Mouse (Mus musculus) adipocyte (in vitro differentiated cells): ENCODE results near the gene Ddx23.

Experiments used
- DNase-seq: peaks from one replicate; pipeline ENCODE4 v3.0.0-alpha.2; 2016; ENCODE audit warnings: low spot score

The Ddx23 gene

DNA sequence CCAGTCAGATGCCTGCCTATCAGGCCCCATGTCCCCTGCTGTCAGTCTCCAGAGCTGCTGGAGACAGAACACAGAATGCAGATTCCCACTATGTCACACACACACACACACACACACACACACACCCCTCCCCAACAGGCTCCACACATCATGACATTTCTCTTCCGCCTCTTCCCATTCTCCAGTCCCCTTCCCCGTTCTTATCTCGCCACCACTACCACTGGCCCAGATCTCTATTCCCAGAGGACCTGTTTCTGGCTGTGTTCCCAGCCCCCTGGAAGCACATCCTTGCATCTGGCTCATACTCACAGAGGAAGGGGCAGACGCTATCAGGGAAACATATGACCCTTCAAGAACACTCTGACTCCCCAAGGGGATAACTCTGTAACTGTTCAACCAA lies 55.1 kb downstream of the Ddx23 start:
- DNase-seq, result peak; percentile 74

GRCm38 (mm10) chr15:98606739-98607138 lies 56.0 kb downstream of the Ddx23 start:
- DNase-seq, result no peak

DNA sequence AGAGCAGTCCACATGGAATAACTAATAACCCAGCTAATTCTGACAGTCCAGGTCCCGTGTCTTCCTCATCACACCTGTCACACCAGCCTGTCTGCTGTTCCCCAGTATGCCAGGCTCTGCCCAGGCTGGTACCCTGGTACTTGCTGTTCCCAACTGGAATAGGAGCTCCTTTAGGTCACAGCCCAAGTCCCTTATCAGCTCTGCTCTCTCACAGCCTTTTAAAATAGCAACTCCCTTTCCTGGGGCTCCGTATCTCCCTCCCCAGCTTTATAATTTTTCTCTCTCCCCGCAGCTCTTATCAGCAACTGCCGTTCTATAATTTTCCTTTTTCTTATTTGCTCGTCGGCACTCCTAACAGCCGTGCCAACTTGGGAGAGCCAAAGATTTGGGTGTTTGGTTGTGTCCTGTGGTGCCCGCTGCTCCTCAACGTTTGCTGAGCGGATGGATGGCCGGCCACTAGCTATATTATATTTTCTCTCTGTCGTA lies 56.6 kb downstream of the Ddx23 start:
- DNase-seq, result no peak

DNA sequence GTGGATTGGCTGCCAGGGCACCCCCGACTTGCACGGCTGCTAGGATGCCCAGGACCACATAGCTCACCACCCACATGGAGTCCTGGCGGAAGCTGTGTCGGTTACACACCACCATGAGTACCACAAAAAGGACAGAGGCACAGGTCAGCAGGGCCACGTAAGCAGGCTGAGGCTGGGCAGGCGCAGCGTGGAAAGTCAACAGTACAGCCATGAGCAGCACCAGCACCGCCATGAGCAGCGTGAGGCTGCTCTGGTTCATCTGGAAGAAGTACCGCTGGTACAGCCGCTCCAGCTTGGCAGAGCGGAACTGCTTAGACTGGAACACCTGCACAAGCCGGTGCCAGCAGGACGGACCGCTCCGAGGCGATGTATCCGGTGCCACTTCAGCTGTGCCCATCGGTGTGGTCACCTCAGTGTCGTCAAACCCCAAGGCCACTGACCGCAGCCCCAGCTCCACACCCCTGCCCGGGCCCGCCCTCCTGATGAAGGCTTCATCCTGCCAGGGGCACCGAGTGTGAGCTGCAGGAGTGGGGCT lies 58.6 kb downstream of the Ddx23 start:
- DNase-seq, result no peak

DNA sequence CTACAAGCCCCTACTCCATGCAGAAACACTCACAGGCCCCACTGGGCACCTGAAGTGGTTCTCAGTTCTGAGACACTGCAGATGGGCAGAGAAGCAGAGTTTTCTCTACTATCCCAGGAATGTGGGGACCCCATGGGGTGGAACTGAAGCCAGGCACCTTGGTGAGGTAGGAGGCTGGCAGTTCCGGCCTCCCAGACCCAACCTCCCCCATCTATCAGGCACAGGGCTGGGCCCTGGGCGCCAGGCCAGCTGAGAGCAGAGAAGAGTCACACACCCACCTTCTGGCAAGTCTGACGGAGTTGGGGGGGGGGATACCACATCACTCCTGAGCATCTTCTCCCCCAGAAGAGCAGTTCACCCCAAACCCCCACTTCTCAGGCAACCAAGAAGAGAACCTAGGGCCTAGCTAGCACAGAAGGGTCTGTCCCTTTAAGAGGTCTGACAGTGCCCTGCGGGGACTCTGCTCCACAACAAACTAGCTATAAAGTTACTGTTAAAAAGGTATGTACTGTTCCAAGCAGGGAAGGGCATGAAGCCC lies 59.7 kb downstream of the Ddx23 start:
- DNase-seq, result peak; percentile 43

GRCm38 (mm10) chr15:98602191-98602881 lies 60.4 kb downstream of the Ddx23 start:
- peak; percentile 86 for DNase-seq

- no peak for DNase-seq
Observed at GRCm38 (mm10) chr15:98601832-98602190, 60.9 kb downstream of the Ddx23 start.

GRCm38 (mm10) chr15:98600036-98600709 lies 62.5 kb downstream of the Ddx23 start:
- no peak for DNase-seq

DNA sequence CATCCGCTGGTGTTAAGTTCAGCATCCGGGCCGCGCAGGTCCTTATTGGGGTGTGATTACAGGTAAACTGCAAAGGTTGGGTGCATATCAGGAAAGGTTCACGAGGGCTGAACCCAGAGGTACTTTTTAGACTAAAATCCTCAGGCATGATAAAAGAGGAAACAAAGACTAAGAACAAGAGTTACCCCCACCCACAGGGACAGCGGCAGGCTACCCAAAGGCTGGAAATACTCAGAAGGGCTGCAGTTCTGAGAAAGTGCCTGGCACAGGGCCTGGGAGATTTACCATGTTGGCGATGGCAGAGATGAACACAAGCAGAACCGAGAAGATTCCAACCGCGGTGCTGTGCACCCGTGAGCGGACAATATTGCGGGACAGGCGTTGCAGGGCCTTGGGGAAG lies 66.1 kb downstream of the Ddx23 start:
- no peak for DNase-seq
